Mouse (Mus musculus) limb, embryonic 11.5 days (tissue): ENCODE measurements at regions not wholly inside any gene's neighbourhood (a gene's known extent, or its start where the extent isn't known, plus 50 kb on each side); places are given as distances from the start of the nearest gene placed in this dataset.

Source experiments
- ATAC-seq: fragments of 200-750 bp; cut with Nextera tagmentation; 2 replicates; pipeline ENCODE4 v1.8.0; 2017; ENCODE audit warnings: low read depth; ENCODE audit not compliant: insufficient number of reproducible peaks, low FRiP score, low TSS enrichment
- DNase-seq: peaks from one replicate; pipeline ENCODE4 v3.0.0-alpha.2; 2015; ENCODE audit warnings: low spot score
- H3K27ac ChIP-seq: fragments of 300-500 bp; sonication (generic); replicated peaks from 2 replicates; pipeline ENCODE4 v1.5.1; 2014; ENCODE audit warnings: low read depth, mild to moderate bottlenecking, low read length
- H3K27me3 ChIP-seq: fragments of 300-500 bp; sonication (generic); 2 replicates; pipeline ENCODE4 v1.6.1; 2014; ENCODE audit warnings: mild to moderate bottlenecking, low read length, mixed read lengths; ENCODE audit not compliant: control insufficient read depth, insufficient read depth
- H3K36me3 ChIP-seq: fragments of 300-500 bp; sonication (generic); 2 replicates; pipeline ENCODE4 v1.6.1; 2014; ENCODE audit warnings: mild to moderate bottlenecking, low read length, moderate library complexity, mixed read lengths; ENCODE audit not compliant: control insufficient read depth, insufficient read depth
- H3K4me1 ChIP-seq: fragments of 300-500 bp; sonication (generic); 2 replicates; pipeline ENCODE4 v1.6.1; 2014; ENCODE audit warnings: low read length, mixed read lengths; ENCODE audit not compliant: control insufficient read depth, insufficient read depth
- H3K4me2 ChIP-seq: fragments of 300-500 bp; sonication (generic); 2 replicates; pipeline ENCODE4 v1.6.1; 2014; ENCODE audit warnings: low read depth, mild to moderate bottlenecking, moderate library complexity; ENCODE audit not compliant: severe bottlenecking
- H3K4me3 ChIP-seq: fragments of 300-500 bp; sonication (generic); 2 replicates; pipeline ENCODE4 v1.5.1; 2014; ENCODE audit warnings: low read depth, low read length
- H3K9ac ChIP-seq: fragments of 300-500 bp; sonication (generic); 2 replicates; pipeline ENCODE4 v1.6.1; 2014; ENCODE audit warnings: mild to moderate bottlenecking, low read length
- H3K9me3 ChIP-seq: fragments of 300-500 bp; sonication (generic); 2 replicates; pipeline ENCODE4 v1.6.1; 2016; ENCODE audit warnings: low read length; ENCODE audit not compliant: control insufficient read depth
- WGBS: fragments of 180-500 bp; shearing (Covaris S2); extraction: QIAGEN DNeasy Blood & Tissue Kit; methylation state at CpG from one replicate; pipeline ENCODE4 v1.1.7; 2014; 5-methylcytosine and 5-hydroxymethylcytosine counted together

GRCm38 (mm10) chr13:92911660-92912284 lies 67.2 kb downstream of the Mtx3 start:
- ATAC-seq: no peak

DNA sequence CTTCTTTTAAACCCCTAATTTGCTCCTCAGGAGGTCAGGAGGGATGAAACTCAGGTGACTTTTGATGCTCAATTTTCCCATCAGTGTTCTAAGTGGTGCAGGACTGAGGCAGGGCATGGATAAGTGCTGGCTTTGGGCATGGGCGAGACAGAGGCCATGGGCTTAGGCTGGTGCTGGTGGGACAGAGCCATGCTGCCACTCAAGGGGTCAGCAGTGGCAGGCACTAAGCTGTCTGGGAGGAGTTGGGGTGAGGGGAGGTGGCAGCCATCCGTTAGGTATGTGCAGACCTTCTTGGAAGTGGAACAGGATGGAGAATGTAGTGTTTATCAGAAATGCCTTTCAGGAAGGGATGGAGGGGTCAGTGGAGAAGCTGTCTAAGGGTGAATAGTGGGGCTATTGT lies 68.1 kb downstream of the Mtx3 start:
- H3K36me3 ChIP-seq: no peaks in the 10 kb centered on the region
- H3K4me1 ChIP-seq: no peaks in the 10 kb centered on the region
- no peaks in the 10 kb centered on the region for H3K27me3 ChIP-seq
- 67% methylated on average over 2 of the region's 2 CpGs for WGBS
- H3K4me3 ChIP-seq: no peak overlapping the region
- no peak overlapping the region for H3K4me2 ChIP-seq
- no peak for ATAC-seq
- no peak overlapping the region for H3K9ac ChIP-seq
- DNase-seq: no peak
- no peak overlapping the region for H3K27ac ChIP-seq
- no peaks in the 10 kb centered on the region for H3K9me3 ChIP-seq

More at GRCm38 (mm10) chr13:92911660-92912284, 67.2 kb downstream of the Mtx3 start:
- DNase-seq: no peak
- 80% methylated on average over 11 of the region's 11 CpGs for WGBS
- Histone ChIP-seq H3K36me3 (no peaks in the 10 kb centered on the region), H3K9me3 (no peaks in the 10 kb centered on the region), H3K9ac (no peak overlapping the region), H3K4me2 (no peak overlapping the region), H3K27ac (no peak overlapping the region), H3K4me3 (no peak overlapping the region), H3K27me3 (no peaks in the 10 kb centered on the region), H3K4me1 (no peaks in the 10 kb centered on the region)

DNA sequence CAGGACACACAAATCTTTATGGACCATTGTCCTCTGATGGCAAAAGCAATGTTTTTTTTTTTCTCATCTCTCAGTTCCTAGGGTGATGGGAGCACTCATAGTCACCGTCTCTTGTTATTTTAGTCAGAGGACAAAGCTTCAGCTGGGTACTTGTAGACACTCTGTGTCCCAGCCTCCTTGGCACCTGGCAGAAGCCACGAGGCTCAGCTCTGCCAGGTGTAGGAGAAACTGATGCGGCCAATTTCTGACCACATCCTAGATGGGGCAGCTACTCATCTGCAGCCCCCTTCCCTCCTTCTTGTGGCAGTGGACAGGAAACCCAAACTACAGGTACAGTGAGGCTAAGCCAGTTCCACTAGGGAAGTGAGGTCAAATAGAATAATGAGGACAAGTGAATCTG lies 70.1 kb downstream of the Mtx3 start:
- Histone ChIP-seq H3K4me2 (no peak overlapping the region), H3K9ac (no peak overlapping the region), H3K4me1 (no peaks in the 10 kb centered on the region), H3K27me3 (no peaks in the 10 kb centered on the region), H3K36me3 (no peaks in the 10 kb centered on the region), H3K4me3 (no peak overlapping the region), H3K27ac (no peak overlapping the region), H3K9me3 (no peaks in the 10 kb centered on the region)
- DNase-seq (no peak), ATAC-seq (no peak)
- WGBS: 85% methylated on average over 3 of the region's 3 CpGs

GRCm38 (mm10) chr13:92915221-92915839 lies 70.8 kb downstream of the Mtx3 start:
- Histone ChIP-seq H3K9me3 (no peaks in the 10 kb centered on the region), H3K9ac (no peak overlapping the region), H3K4me2 (no peak overlapping the region), H3K27ac (no peak overlapping the region), H3K36me3 (no peaks in the 10 kb centered on the region), H3K4me1 (no peaks in the 10 kb centered on the region), H3K4me3 (no peak overlapping the region), H3K27me3 (no peaks in the 10 kb centered on the region)
- DNase-seq: no peak
- no peak for ATAC-seq
- WGBS: 77% methylated on average over 2 of the region's 2 CpGs

GRCm38 (mm10) chr13:92915948-92916710 lies 71.6 kb downstream of the Mtx3 start:
- Histone ChIP-seq H3K4me2 (no peak overlapping the region), H3K4me3 (no peak overlapping the region), H3K9ac (no peak overlapping the region), H3K9me3 (no peaks in the 10 kb centered on the region), H3K4me1 (no peaks in the 10 kb centered on the region), H3K27me3 (no peaks in the 10 kb centered on the region), H3K27ac (no peak overlapping the region), H3K36me3 (no peaks in the 10 kb centered on the region)
- DNase-seq (no peak), ATAC-seq (no peak)
- WGBS: 94% methylated on average over 5 of the region's 5 CpGs

DNA sequence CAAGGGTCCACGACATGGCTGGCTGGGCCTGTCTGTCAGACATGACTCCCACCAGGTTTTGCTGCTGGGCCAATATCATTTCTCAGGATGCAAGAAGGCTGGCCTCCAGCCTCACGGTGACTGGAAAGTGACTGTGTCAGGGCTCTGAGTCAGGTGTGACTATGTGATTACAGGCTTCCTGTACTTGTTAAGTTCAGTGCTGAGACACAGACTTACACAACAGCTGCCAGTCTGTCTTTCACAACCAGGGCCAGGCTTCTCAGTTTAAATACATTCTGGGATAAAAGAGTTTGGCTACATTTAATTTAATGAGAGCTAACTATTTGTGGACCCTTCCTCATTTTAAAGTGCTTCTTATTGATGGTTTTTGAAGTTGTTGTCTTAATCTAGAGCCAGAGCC lies 75.3 kb downstream of the Mtx3 start:
- DNase-seq (no peak), ATAC-seq (no peak)
- no peak overlapping the region for H3K27ac ChIP-seq
- H3K27me3 ChIP-seq: no peaks in the 10 kb centered on the region
- H3K4me2 ChIP-seq: no peak overlapping the region
- no peaks in the 10 kb centered on the region for H3K36me3 ChIP-seq
- no peaks in the 10 kb centered on the region for H3K4me1 ChIP-seq
- H3K4me3 ChIP-seq: no peak overlapping the region
- 78% methylated on average over 2 of the region's 2 CpGs for WGBS
- H3K9ac ChIP-seq: no peak overlapping the region
- no peaks in the 10 kb centered on the region for H3K9me3 ChIP-seq

DNA sequence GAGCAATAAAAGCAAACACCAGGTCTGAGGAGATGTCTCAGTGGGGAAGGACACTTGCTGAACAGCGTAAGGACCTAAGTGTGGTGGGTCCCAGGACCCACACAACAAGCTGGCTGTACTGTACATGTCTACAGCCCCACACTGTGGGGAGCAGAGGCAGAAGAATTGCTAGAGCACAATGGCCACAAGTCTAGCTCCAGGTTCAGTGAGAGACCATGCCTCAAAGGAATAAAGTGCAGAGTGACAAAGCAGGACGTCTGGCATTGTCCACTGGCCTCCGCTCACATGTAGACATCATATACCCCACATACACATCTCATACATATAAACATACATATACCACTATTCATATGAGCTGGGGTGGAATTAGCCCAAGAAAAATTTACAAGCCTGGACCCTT lies 77.4 kb downstream of the Mtx3 start:
- Histone ChIP-seq H3K4me3 (no peak overlapping the region), H3K9me3 (no peaks in the 10 kb centered on the region; the same call in 1 of the 2 replicates), H3K4me1 (no peaks in the 10 kb centered on the region), H3K27ac (no peak overlapping the region), H3K9ac (no peak overlapping the region), H3K36me3 (no peaks in the 10 kb centered on the region), H3K27me3 (no peaks in the 10 kb centered on the region), H3K4me2 (no peak overlapping the region)
- ATAC-seq: no peak
- DNase-seq: no peak
- WGBS: 94% methylated on average over 3 of the region's 3 CpGs

DNA sequence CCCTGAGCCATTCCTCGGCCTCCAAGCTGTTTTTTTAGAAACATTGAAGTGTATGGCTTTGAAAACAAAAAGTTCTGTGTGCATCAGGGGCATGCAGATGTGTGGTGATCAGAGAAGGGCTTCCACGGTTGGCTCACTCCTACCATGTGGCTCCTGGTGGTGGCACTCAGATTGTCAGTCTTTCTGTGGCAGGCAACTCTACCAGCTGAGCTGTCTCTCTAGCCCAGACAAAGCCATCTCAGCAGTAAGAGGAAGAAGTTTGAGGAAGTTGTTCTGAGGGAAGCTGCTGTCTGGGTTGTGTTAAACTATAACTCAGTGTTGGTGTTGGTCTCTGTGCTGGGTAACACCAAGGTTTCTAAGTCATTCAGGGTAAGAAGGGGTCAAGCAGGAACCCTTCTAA lies 78.9 kb downstream of the Mtx3 start:
- H3K4me2 ChIP-seq: no peak overlapping the region
- 85% methylated on average over 2 of the region's 2 CpGs for WGBS

More for the DNA sequence above, 78.9 kb downstream of the Mtx3 start:
- Histone ChIP-seq H3K36me3 (no peaks in the 10 kb centered on the region), H3K27me3 (no peaks in the 10 kb centered on the region), H3K4me3 (no peak overlapping the region), H3K9ac (no peak overlapping the region), H3K9me3 (no peaks in the 10 kb centered on the region; the same call in 1 of the 2 replicates), H3K27ac (no peak overlapping the region), H3K4me1 (no peaks in the 10 kb centered on the region)
- no peak for ATAC-seq
- DNase-seq: peak; percentile 18
